In the genomic region with DNA sequence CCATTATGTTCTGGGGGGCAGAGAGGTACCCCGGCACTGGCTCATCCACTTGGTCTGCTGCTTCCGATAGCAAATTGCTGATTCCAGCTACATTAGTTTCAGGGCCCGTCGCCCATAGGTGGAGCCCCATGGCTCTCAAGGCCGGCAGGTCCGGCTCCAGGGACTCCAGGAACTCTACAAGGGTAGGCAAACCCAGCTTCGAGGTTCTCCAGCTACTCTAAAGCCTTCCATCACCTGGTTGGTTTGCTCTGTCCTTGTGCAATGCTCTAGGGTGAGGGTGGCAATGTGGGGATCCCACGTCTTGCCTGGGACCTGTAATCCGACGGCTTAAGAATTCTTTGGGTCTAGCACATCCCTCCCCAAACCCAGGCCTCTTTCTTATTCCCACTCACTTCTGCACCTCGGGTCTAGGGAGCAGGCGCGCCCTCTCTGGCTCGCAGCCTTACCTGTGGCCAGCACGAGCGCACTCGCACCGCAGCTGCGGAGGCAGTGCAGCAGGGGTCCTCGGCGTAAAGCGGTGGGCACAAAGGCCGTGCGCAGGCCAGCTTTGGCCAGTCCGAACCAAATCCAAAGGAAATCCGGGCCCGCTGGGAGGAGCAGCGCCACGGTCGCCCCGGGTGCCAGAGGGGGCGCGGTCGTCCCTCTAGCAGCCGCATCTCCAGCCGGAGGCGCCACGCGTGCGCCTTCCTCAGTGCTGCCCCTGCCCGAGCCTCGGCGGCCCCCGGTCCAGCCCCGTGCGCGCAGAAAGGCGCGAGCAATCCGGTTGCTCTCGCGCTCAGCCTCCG, we compare ENCODE assay signal across 7 mouse cellular contexts. TPM values are rescaled to one million over a fixed set of nuclear protein-coding genes. Genes with fewer than 3 reads are reported as not detected.
DNase-seq lines count a peak whose midpoint lies in the region; ATAC-seq lines count a peak whose summit lies in the region.

No protein-coding gene starts in this region.

- peak overlapping the region; percentile 55 for H3K27ac ChIP-seq in heart, embryonic 12.5 days (ENCODE audit: poor library complexity, severe bottlenecking)

- peaks cover 51% of the 10 kb centered on the region for H3K36me3 ChIP-seq in heart, embryonic 12.5 days

- no peaks in the 10 kb centered on the region for H3K27me3 ChIP-seq in heart, embryonic 12.5 days (replicated peaks)

- ATAC-seq in heart, embryonic 12.5 days (ENCODE audit: insufficient number of reproducible peaks, low FRiP score): peak; percentile 52
- peak; percentile 18 for ATAC-seq in megakaryocyte progenitor cell, adult 5-6 weeks (replicated peaks; ENCODE audit: poor library complexity)
- no peak for ATAC-seq in megakaryocyte-erythroid progenitor cell, adult 5-6 weeks (replicated peaks; ENCODE audit: low FRiP score, low TSS enrichment, poor library complexity, severe bottlenecking)

- H3K9ac ChIP-seq in heart, embryonic 12.5 days: peak overlapping the region; percentile 84

- no peaks in the 10 kb centered on the region for H3K9me3 ChIP-seq in heart, embryonic 12.5 days (replicated peaks)

- peak; percentile 36 for DNase-seq in urinary bladder, postnatal 25 days (ENCODE audit: low spot score)
- no peak for DNase-seq in urinary bladder, adult 2 months (ENCODE audit: low spot score)
- peak; percentile 77 for DNase-seq in embryo, embryonic 10.5 days (ENCODE audit: low spot score)
- peak; percentile 56 to 66 for DNase-seq in kidney, postnatal 25 days

- H3K4me2 ChIP-seq in heart, embryonic 12.5 days: peak overlapping the region; percentile 96

- 5% methylated on average over 53 of the region's 53 CpGs for whole genome bisulfite sequencing in heart, embryonic 12.5 days

- peaks cover 32% of the 10 kb centered on the region for H3K4me1 ChIP-seq in heart, embryonic 12.5 days (replicated peaks)

- H3K4me3 ChIP-seq in heart, embryonic 12.5 days: peak overlapping the region; percentile 64

RNA-seq across cellular contexts. Expression of gene Slc27a3, which starts 0.8 kb away (rescaled TPM):
- 9.2 and 11.0 TPM in 2 replicates for polyA plus RNA-seq in urinary bladder, adult 2 months (2012; rRNA removed)
- polyA plus RNA-seq in heart, embryonic 12.5 days (2016; fragmentation: Nextera tagmentation; extraction: Ambion mirVana): 9.9 and 10.3 TPM in 2 replicates
- 0.17 and 0.32 TPM in 2 replicates for total RNA-seq in megakaryocyte progenitor cell, adult 5-6 weeks (2015)
- total RNA-seq in megakaryocyte progenitor cell, adult 5-6 weeks (2017): 0.27 and 0.83 TPM in 2 replicates
- 1.7 and 7.3 TPM in 2 replicates for total RNA-seq in megakaryocyte-erythroid progenitor cell, adult 5-6 weeks (2014; fragmentation: Nextera tagmentation)
- 0.28 and 0.72 TPM in 2 replicates for total RNA-seq in megakaryocyte-erythroid progenitor cell, adult 5-6 weeks (2017)

RNA-seq across cellular contexts. Expression of gene Ints3, which starts 44.5 kb away (rescaled TPM):
- 24.8 and 26.4 TPM in 2 replicates for polyA plus RNA-seq in urinary bladder, adult 2 months (2012; rRNA removed)
- polyA plus RNA-seq in heart, embryonic 12.5 days (2016; fragmentation: Nextera tagmentation; extraction: Ambion mirVana): 31.1 and 32.2 TPM in 2 replicates
- 17.5 and 20.2 TPM in 2 replicates for total RNA-seq in megakaryocyte progenitor cell, adult 5-6 weeks (2015)
- 21.6 and 24.7 TPM in 2 replicates for total RNA-seq in megakaryocyte progenitor cell, adult 5-6 weeks (2017)
- 39.0 and 39.3 TPM in 2 replicates for total RNA-seq in megakaryocyte-erythroid progenitor cell, adult 5-6 weeks (2014; fragmentation: Nextera tagmentation)
- 16.4 and 23.2 TPM in 2 replicates for total RNA-seq in megakaryocyte-erythroid progenitor cell, adult 5-6 weeks (2017)
